Mouse (Mus musculus): ENCODE results near the gene Ano2.

GRCm38 (mm10) chr6:125678492-125678891, 11.7 kb upstream of the Ano2 start:
- TF ChIP-seq CTCF (IDR thresholded peaks at IDR 0.05; ENCODE audit: low read depth) (no peak), EP300 (IDR thresholded peaks at IDR 0.05; ENCODE audit: low read depth) (no peak)

Data from liver, embryonic 14.5 days (tissue).